Mouse (Mus musculus) liver, embryonic 14.5 days (tissue): ENCODE measurements around the gene Peli2. TPM values are rescaled to one million over a fixed set of nuclear protein-coding genes. Genes with fewer than 3 reads are reported as not detected.

ENCODE experiments used
- ATAC-seq: fragments of 200-750 bp; cut with Nextera tagmentation; 2 replicates; pipeline ENCODE4 v1.8.0; 2017; ENCODE audit warnings: moderate number of reproducible peaks, mild to moderate bottlenecking, moderate library complexity; ENCODE audit not compliant: insufficient read depth
- DNase-seq, 3 experiments: peaks; one replicate each; pipeline ENCODE4 v3.0.0-alpha.2; 2012 to 2013; ENCODE audit warnings: low read depth in 3 of 3, low spot score in 3 of 3
- H3K27ac ChIP-seq: fragments of 300-500 bp; sonication (generic); 2 replicates; pipeline ENCODE4 v1.5.1; 2014; ENCODE audit warnings: moderate library complexity, mild to moderate bottlenecking, control low read depth, inconsistent platforms
- H3K27me3 ChIP-seq: fragments of 300-500 bp; sonication (generic); 2 replicates; pipeline ENCODE4 v1.6.1; 2014; ENCODE audit warnings: mild to moderate bottlenecking, low read length, moderate library complexity; ENCODE audit not compliant: control insufficient read depth, insufficient read depth
- H3K36me3 ChIP-seq: fragments of 300-500 bp; sonication (generic); replicated peaks from 2 replicates; pipeline ENCODE4 v1.6.1; 2014; ENCODE audit warnings: low read depth; ENCODE audit not compliant: control insufficient read depth, insufficient read depth
- H3K4me1 ChIP-seq, 2 experiments: fragments of 200-500 bp in 1 of 2; fragments of 300-500 bp in 1 of 2; sonication (generic) in 1 of 2; replicated peaks; 2 replicates each; pipeline ENCODE4 v1.6.1; 2012 to 2014; ENCODE audit warnings: antibody characterized with exemption in 1 of 2, inconsistent platforms in 1 of 2, low read length in 1 of 2; ENCODE audit not compliant: control insufficient read depth in 2 of 2, insufficient read depth in 2 of 2
- H3K4me2 ChIP-seq: fragments of 300-500 bp; sonication (generic); 2 replicates; pipeline ENCODE4 v1.6.1; 2014; ENCODE audit warnings: low read depth, mild to moderate bottlenecking, control low read depth, moderate library complexity
- H3K4me3 ChIP-seq, 2 experiments: fragments of 200-500 bp in 1 of 2; fragments of 300-500 bp in 1 of 2; sonication (generic) in 1 of 2; 2 replicates each; pipeline ENCODE4 v1.5.1; 2012 to 2014; ENCODE audit warnings: low read depth in 2 of 2, low read length in 2 of 2, mild to moderate bottlenecking in 2 of 2, control low read depth in 1 of 2, inconsistent platforms in 1 of 2, moderate library complexity in 1 of 2; ENCODE audit not compliant: insufficient read depth in 1 of 2
- H3K9ac ChIP-seq: fragments of 300-500 bp; sonication (generic); replicated peaks from 2 replicates; pipeline ENCODE4 v1.6.1; 2014; ENCODE audit warnings: mild to moderate bottlenecking, control low read depth, moderate library complexity
- H3K9me3 ChIP-seq: fragments of 300-500 bp; sonication (generic); 2 replicates; pipeline ENCODE4 v1.6.1; 2016; ENCODE audit warnings: low read length, mixed read lengths; ENCODE audit not compliant: control insufficient read depth
- CTCF ChIP-seq: IDR thresholded peaks from 2 replicates; pipeline ENCODE4 v1.5.1; 2016; ENCODE audit warnings: antibody characterized with exemption, low read depth, control low read depth
- EP300 ChIP-seq: IDR thresholded peaks from 2 replicates; pipeline ENCODE4 v1.6.1; 2016; ENCODE audit warnings: antibody characterized with exemption, low read depth
- WGBS: fragments of 180-500 bp; shearing (Covaris S2); extraction: QIAGEN DNeasy Blood & Tissue Kit; methylation state at CpG from one replicate; pipeline ENCODE4 v1.1.7; 2014; ENCODE audit not compliant: insufficient replicate concordance; 5-methylcytosine and 5-hydroxymethylcytosine counted together
- polyA plus RNA-seq, 2 experiments: library from polyadenylated mRNA; depleted of rRNA in 1 of 2; stranded (reverse) in 1 of 2; unstranded in 1 of 2; fragments of >200 nt; fragmentation: Nextera tagmentation in 1 of 2; extraction: Ambion mirVana in 1 of 2; gene quantifications; 2 replicates each; pipeline versions ENCODE4 v1.2.1 to v1.2.3; 2012 to 2014

Gene Peli2
- polyA plus RNA-seq, 2 experiments: 0.68 to 0.70 TPM

DNA sequence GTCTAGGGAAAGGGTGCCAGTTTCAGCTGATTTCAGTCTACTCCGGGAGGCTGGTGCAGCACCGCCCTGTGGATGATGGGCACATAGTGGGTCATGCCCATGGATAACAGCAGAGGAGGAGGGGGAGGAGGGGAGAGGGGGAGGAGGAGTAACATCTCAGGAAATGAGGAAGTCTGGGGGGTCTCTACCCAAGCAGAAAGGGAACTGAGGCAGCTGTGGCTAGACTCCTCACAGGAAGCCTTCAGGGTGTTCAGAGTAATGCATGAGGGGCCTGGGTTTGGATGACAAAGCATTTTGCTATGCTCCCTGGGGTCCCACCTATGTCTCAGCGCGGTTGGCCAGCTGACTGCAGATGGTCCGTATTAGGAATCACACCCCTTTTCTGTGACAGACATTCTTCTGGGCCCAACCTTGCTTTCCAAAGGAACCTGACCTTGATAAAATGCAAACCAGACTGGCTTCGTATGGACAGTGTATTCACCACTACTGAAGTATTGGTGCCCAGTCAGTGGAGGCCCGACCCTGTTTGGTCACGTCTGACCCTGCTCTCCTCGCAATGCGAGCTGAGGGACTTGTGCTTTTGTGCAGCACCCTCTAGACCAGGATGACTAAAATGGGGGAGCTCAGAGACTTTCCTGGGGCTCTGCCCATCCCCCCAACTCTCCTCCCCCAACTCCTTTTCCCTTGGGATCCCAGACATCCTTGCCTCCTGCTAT is 182.0 kb downstream of the Peli2 start:
- Histone ChIP-seq H3K27me3 (no peaks in the 10 kb centered on the region), H3K36me3 (no peaks in the 10 kb centered on the region), H3K4me2 (no peak overlapping the region), H3K4me1 (no peaks in the 10 kb centered on the region), H3K4me3 (no peak overlapping the region), H3K9me3 (no peaks in the 10 kb centered on the region), H3K27ac (no peak overlapping the region), H3K9ac (no peak overlapping the region)
- ATAC-seq (no peak), DNase-seq (no peak)
- WGBS: 26% methylated on average over 10 of the region's 10 CpGs
- TF ChIP-seq CTCF (no peak), EP300 (no peak)

DNA sequence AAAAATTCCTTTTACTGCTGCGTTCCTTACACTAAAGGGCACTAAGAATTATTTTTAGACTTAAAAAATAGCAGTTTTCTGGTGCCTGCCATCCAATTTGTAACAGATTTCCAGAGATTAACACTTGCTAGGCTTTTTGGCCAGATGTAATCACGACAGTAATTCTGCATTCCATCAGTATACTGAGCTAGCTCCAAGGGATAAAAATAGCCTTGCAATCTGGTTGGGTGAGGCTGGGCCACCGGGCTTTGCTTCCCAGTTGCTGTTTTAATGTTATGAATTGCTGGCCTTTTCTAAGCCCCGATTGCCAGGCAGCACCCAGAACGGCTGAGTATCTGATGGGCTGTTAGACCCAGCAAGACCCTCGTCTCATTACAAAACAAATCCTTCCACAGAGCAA is 182.6 kb downstream of the Peli2 start:
- no peak for DNase-seq
- WGBS: 30% methylated on average over 6 of the region's 6 CpGs
- ATAC-seq: no peak
- H3K36me3 ChIP-seq: no peaks in the 10 kb centered on the region
- no peak overlapping the region for H3K27ac ChIP-seq
- H3K9ac ChIP-seq: no peak overlapping the region
- no peaks in the 10 kb centered on the region for H3K9me3 ChIP-seq
- TF ChIP-seq EP300 (no peak), CTCF (no peak)
- no peaks in the 10 kb centered on the region for H3K4me1 ChIP-seq
- H3K4me2 ChIP-seq: no peak overlapping the region
- H3K27me3 ChIP-seq: no peaks in the 10 kb centered on the region
- no peak overlapping the region for H3K4me3 ChIP-seq

DNA sequence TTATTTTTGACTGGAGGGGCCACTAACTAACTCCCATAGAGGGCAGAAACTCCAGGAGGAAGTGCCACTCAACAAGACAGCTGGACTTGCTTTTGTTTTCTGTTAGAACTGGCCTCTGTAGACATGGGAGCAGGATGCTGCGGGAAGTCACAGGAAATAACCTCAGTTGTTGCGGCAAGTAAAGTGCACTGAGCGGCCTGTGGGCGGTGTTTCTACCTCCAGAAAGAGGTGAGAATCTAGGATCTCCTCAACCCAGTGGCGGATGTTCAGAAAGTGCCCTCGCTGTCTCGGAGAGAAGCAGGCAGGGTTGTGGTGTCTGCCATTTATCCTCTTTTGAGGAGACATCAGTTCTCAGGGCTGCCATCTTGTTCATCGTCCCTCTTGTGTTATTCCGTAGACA is 183.2 kb downstream of the Peli2 start:
- no peaks in the 10 kb centered on the region for H3K27me3 ChIP-seq
- H3K4me2 ChIP-seq: no peak overlapping the region
- no peak overlapping the region for H3K4me3 ChIP-seq
- H3K36me3 ChIP-seq: no peaks in the 10 kb centered on the region
- DNase-seq: no peak
- no peak overlapping the region for H3K27ac ChIP-seq
- WGBS: 29% methylated on average over 9 of the region's 9 CpGs
- no peak overlapping the region for H3K9ac ChIP-seq
- H3K9me3 ChIP-seq: no peaks in the 10 kb centered on the region
- TF ChIP-seq CTCF: no peak
- TF ChIP-seq EP300: no peak
- no peak for ATAC-seq
- H3K4me1 ChIP-seq: no peaks in the 10 kb centered on the region

DNA sequence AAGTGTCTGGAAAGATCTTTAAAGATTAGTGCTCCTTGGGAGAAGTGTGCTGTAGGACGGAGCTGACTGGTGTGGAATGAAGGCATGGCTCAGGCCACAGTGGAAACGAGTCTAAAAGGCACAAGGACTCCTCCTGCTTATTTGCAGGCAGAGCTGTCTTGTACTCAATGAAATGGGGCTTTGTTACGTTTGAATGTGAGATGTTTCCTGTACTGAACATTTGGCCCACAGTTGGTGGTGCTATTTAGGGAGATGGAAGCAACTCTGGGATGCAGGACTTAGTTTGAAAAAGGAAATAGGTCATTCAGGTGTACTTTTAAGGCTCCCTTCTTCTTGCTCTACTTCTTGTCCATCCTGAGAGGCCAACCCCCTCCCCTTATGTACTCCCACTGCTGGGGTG is 192.6 kb downstream of the Peli2 start:
- DNase-seq: no peak
- no peak for ATAC-seq
- no peak for TF ChIP-seq EP300
- no peak for TF ChIP-seq CTCF
- Histone ChIP-seq H3K27me3 (no peaks in the 10 kb centered on the region), H3K4me3 (no peak overlapping the region), H3K36me3 (no peaks in the 10 kb centered on the region), H3K4me1 (no peaks in the 10 kb centered on the region), H3K27ac (no peak overlapping the region), H3K9me3 (no peaks in the 10 kb centered on the region), H3K9ac (no peak overlapping the region), H3K4me2 (no peak overlapping the region)
- WGBS: 43% methylated on average over 3 of the region's 3 CpGs

DNA sequence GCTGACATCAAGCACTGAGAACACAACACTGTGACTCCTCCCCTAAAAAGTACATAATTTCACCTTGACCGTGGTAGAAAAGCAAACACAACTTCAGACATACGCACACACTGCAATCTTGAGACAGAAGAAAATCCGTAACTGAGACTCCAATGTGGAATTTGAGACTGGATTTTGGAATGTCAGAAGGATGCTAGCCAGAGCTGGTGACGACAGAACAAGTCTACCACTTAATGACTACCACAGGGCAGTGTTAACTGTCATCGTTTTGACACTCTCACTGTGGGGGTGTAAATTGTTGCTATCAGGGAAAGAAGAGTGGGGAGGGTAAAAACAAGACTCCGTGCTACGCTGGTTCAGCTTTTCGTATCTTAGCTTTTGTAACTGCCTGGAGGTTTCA is 195.8 kb downstream of the Peli2 start:
- 56% methylated on average over 8 of the region's 8 CpGs for WGBS
- no peak for ATAC-seq

More for the DNA sequence above, 195.8 kb downstream of the Peli2 start:
- Histone ChIP-seq H3K9me3 (no peaks in the 10 kb centered on the region), H3K9ac (no peak overlapping the region), H3K36me3 (no peaks in the 10 kb centered on the region), H3K27me3 (no peaks in the 10 kb centered on the region), H3K27ac (no peak overlapping the region), H3K4me2 (no peak overlapping the region), H3K4me1 (no peaks in the 10 kb centered on the region), H3K4me3 (no peak overlapping the region)
- no peak for DNase-seq
- no peak for TF ChIP-seq CTCF
- no peak for TF ChIP-seq EP300
